Mouse (Mus musculus) thymus, adult 2 months (tissue): ENCODE data around the gene Osbpl11.

ENCODE experiments used
- CTCF ChIP-seq: fragments of 200-500 bp; IDR thresholded peaks from 2 replicates; pipeline ENCODE4 v1.5.1; 2012; ENCODE audit warnings: mild to moderate bottlenecking, control low read depth, low read length, moderate library complexity, borderline replicate concordance; ENCODE audit not compliant: control insufficient read depth, poor library complexity, insufficient read depth; ENCODE audit errors: extremely low read depth
- POLR2A ChIP-seq: fragments of 200-500 bp; IDR thresholded peaks from 2 replicates; pipeline ENCODE4 v1.6.1; 2012; ENCODE audit warnings: mild to moderate bottlenecking, low read length, control low read depth, moderate library complexity; ENCODE audit not compliant: control insufficient read depth, poor library complexity, insufficient read depth; ENCODE audit errors: extremely low read depth

- no peak for TF ChIP-seq POLR2A
- no peak for TF ChIP-seq CTCF
Measured at GRCm38 (mm10) chr16:33179911-33180310, 5.0 kb upstream of the Osbpl11 start.
